Mouse (Mus musculus) neural tube, embryonic 10.5 days (tissue): ENCODE data around the gene Glis3.

Experiments
- DNase-seq: peaks from one replicate; pipeline ENCODE4 v3.0.0-alpha.2; 2017; ENCODE audit warnings: low spot score; ENCODE audit errors: extremely low spot score

The Glis3 gene

GRCm38 (mm10) chr19:28389146-28389545, 290.7 kb downstream of the Glis3 start:
- no peak for DNase-seq

- no peak for DNase-seq
These were observed 296.5 kb downstream of the Glis3 start for GRCm38 (mm10) chr19:28383425-28383824.

- DNase-seq, result peak; percentile 40
These were observed 297.5 kb downstream of the Glis3 start for GRCm38 (mm10) chr19:28382168-28382911.

- no peak for DNase-seq
These were observed 298.4 kb downstream of the Glis3 start for GRCm38 (mm10) chr19:28381441-28381840.

GRCm38 (mm10) chr19:28380691-28381262, 299.1 kb downstream of the Glis3 start:
- DNase-seq, result no peak

- no peak for DNase-seq
These were observed 302.0 kb downstream of the Glis3 start for GRCm38 (mm10) chr19:28377788-28378295.

- DNase-seq, result no peak
These were observed 303.5 kb downstream of the Glis3 start for GRCm38 (mm10) chr19:28376401-28376800.

- DNase-seq, result no peak
These were observed 304.1 kb downstream of the Glis3 start for GRCm38 (mm10) chr19:28375746-28376145.

- DNase-seq, result no peak
These were observed 305.4 kb downstream of the Glis3 start for GRCm38 (mm10) chr19:28374524-28374923.

- DNase-seq, result no peak
These were observed 311.7 kb downstream of the Glis3 start for GRCm38 (mm10) chr19:28368215-28368614.

GRCm38 (mm10) chr19:28367274-28367673, 312.6 kb downstream of the Glis3 start:
- no peak for DNase-seq

GRCm38 (mm10) chr19:28366766-28367165, 313.1 kb downstream of the Glis3 start:
- no peak for DNase-seq

GRCm38 (mm10) chr19:28365897-28366296, 314.0 kb downstream of the Glis3 start:
- DNase-seq, result peak; percentile 55

GRCm38 (mm10) chr19:28360884-28361283, 319.0 kb downstream of the Glis3 start:
- no peak for DNase-seq

- no peak for DNase-seq
These were observed 322.3 kb downstream of the Glis3 start for GRCm38 (mm10) chr19:28357595-28357994.

GRCm38 (mm10) chr19:28351068-28352066, 328.5 kb downstream of the Glis3 start:
- no peak for DNase-seq

- DNase-seq, result peak; percentile 17
These were observed 332.6 kb downstream of the Glis3 start for GRCm38 (mm10) chr19:28347080-28347825.

- DNase-seq, result no peak
These were observed 336.2 kb downstream of the Glis3 start for GRCm38 (mm10) chr19:28343640-28344039.

- no peak for DNase-seq
These were observed 342.3 kb downstream of the Glis3 start for GRCm38 (mm10) chr19:28337574-28337973.

GRCm38 (mm10) chr19:28336651-28337510, 343.0 kb downstream of the Glis3 start:
- DNase-seq, result no peak
